Mouse (Mus musculus) ES-E14 (cell line): ENCODE results near the gene Lhx2.

ENCODE experiments used
- CHD2 ChIP-seq: IDR thresholded peaks from 2 replicates; pipeline ENCODE4 v1.6.1; 2014; ENCODE audit warnings: mild to moderate bottlenecking, low read depth, low read length, inconsistent platforms
- HCFC1 ChIP-seq: IDR thresholded peaks from 2 replicates; pipeline ENCODE4 v1.6.1; 2012; ENCODE audit warnings: low read length, inconsistent platforms, borderline replicate concordance; ENCODE audit not compliant: insufficient read depth
- ZC3H11A ChIP-seq: IDR thresholded peaks from 2 replicates; pipeline ENCODE4 v1.6.1; 2012; ENCODE audit warnings: low read depth, mild to moderate bottlenecking, inconsistent platforms, low read length, borderline replicate concordance
- ZNF384 ChIP-seq: IDR thresholded peaks from 2 replicates; pipeline ENCODE4 v1.6.1; 2012; ENCODE audit warnings: low read depth, low read length, inconsistent platforms

GRCm38 (mm10) chr2:38351641-38352320 is 12.7 kb downstream of the Lhx2 start:
- no peak for TF ChIP-seq ZC3H11A
- no peak for TF ChIP-seq ZNF384
- TF ChIP-seq CHD2 = no peak
- TF ChIP-seq HCFC1 = no peak
